Mouse (Mus musculus): ENCODE data around the gene Prdx2.

Prdx2 gene

DNA sequence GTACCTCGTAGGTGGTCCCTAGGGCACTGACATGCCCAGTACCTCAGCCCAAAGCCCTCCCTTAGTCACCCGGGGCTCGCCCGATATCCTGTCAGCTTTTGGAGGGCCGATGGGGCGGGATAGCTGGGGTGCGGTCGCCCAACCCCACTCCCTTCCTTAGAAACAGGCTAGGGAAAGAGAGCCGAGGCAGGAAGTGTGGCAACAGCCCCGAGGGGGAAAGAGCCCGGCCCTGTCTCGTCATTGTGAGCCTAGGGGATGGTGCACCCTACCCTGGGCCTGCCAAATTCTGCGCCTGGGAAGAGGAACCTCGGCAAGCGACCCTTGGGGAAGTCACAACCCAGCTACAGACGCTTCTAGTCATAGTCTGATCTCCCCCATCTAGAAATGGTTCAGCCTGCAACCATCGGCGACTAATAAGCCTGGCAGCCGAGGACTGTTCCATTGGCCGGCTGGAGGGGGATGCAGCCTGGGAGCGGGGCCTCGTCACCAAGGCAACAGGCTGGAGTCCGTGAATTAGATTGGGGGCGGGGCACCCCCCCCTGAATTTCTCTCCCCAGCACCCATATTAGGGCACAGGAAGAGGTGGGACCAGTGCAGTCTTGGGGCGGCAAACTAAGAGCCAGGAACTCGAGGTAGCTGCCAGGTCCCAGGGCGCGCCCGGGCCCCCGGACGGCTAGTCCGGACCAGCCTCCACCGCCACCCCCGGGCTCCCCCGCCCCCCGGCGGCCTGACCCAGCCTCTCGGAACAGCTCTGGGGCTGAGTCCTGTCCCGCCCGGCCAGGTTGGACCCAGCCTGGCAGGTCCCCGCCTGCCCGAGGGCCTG is 10.4 kb downstream of the Prdx2 start:
- peak; percentile 85 to 88 for DNase-seq

DNA sequence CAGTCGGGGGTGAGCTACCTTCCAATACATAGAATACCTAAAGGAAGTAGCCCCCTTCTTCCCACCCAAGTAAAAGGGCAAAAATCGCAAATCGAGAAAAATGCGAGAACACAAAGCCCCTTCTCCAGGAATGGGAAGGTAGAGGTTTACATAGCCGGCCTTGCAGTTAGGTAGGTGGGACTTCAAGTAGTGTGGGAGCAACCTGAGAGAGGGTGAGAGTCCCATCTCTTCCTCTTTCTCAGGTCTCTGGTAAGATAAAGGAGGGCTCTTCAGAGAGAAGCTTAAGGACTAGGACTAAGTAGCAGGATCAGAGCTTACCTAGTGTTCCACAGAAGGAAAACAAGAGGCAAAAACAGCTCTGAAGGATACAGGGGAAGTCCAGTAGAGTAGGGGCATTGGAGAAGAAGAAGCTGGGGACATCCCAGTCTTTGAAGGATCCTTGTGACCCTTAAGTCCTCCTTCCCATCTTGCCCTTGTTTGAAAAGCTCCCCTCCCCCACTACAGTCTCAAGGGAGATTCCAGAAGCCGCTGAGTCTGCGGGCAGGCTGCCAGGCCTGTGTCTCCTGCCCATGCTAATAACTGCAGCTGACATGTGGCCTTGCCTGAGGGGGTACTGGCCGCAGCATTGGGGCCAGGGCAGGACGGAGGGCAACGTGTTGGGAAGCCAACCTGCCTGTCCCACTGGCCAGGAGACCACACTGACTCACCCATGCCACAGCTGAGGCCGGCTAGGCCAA is 11.4 kb downstream of the Prdx2 start:
- DNase-seq: peak; percentile 50 to 53

GRCm38 (mm10) chr8:84981644-84982498 is 12.5 kb downstream of the Prdx2 start:
- DNase-seq: no peak

GRCm38 (mm10) chr8:84982499-84983011 is 13.2 kb downstream of the Prdx2 start:
- no peak for DNase-seq

- DNase-seq: no peak
Measured at GRCm38 (mm10) chr8:84984294-84985048, 15.1 kb downstream of the Prdx2 start.

DNA sequence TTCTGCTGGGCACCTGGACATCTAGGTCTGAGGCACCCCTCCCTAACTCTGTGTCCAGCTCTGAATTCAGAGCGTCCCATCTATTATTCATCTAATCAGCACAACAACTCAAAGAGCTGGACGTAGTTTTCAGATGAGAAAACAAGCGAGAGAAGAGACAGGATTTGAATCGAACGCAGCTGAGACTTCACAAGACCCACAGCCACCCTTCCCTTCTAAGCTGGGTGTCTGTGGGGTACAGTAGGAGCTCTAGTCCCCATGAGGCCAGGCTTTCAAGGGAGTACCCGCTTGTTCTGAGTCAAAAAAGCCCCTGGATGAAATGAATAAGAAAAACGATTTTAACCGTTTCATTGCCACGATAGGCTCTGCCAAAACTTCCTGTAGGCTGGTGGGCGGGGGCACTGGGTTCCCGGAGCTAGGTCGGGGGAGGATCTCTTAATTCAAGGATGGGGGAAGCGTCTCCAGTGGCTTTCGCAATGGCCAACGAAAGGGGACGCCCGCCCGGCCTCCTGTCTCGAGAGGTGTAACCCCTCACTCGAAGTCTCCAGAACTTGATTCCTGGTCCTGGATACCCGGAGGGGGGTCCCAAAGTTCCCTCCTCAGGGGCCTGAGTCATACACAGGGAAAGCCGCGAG is 15.8 kb downstream of the Prdx2 start:
- DNase-seq: no peak

DNA sequence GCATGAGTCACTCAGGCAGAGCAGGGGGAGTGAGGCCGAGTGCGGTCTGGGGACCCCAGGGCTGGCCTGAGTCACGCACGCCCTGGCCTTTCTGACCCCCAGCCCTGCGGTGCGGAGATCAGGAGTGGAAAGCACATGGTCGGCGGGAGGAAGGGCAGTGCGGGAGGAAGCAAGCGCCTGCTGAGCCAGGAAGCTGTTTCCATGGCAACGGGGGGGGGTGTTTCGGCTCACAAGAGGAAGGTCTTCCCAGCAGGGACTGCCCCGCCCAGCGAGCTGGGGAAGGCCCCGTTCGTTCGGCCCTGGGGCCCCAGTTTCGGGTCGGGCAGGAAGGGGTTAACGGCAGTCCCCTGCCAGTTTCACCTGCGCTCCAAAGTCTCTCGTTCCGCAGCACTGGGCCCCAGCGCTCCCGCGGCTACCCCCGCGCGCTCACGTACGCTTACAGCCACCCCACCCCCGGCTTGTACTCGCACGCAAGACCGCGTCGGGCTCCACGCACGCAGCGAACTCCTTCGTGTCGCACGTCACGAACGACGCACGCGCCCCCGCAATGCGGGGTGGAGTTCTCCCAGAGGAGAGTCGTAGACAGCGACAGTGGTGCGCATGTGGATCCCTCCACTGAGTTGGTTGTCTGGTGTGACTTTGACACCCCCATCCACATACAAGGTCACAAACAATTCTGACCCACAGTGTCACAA is 16.4 kb downstream of the Prdx2 start:
- peak; percentile 86 to 91 for DNase-seq

- DNase-seq: no peak
Measured at GRCm38 (mm10) chr8:84986379-84986945, 17.1 kb downstream of the Prdx2 start.

- no peak for DNase-seq
Measured at GRCm38 (mm10) chr8:84987388-84987787, 18.0 kb downstream of the Prdx2 start.

DNA sequence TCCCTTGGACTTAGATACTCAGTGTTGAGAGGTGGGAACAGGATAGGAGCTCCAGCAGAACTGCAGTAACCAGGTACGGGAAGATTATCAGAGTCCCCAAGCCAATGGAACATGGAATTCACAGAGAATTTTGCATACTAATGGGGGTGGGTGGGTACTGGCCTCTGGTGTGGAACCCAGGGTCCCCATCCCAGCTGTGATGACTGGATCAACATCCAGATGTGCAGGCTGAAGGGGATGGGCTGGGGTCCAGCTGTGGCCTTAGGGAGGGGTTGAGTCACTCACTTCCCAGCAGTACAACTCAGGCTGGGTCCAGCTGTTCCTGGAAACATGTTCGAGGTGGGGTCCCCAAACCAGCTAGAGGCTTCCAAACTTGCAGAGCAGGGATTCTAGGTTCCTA is 18.5 kb downstream of the Prdx2 start:
- DNase-seq: no peak

- DNase-seq: peak in 1 of 2 experiments; percentile 27
Measured at GRCm38 (mm10) chr8:84989311-84989731, 19.9 kb downstream of the Prdx2 start.

DNA sequence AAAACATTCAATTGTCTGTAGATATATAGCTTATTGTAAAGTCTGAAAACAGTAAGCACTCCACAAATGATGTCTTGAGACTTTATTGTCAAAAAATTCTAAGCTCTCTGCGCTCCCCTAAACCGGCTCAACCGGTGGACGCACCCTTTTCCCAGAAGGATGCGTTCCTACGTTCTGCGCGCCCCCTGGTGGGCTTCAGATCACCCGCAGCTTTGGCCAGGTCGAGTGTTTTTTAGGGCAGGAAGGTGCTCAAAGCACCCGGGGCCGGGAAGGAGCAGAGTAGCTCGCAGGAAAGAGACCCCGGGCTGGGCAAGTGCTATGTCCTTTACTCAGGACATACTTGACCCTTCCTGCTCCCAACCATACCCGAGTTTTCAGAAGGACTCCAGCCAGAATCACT is 20.4 kb downstream of the Prdx2 start:
- peak; percentile 90 to 92 for DNase-seq

- DNase-seq: peak; percentile 95 to 98
Measured at GRCm38 (mm10) chr8:84990349-84990748, 21.0 kb downstream of the Prdx2 start, which contains the start of gene Hook2. Gene Hook2, plus strand, starts transcription at chr8:84990603.

- no peak for DNase-seq
Measured at GRCm38 (mm10) chr8:84990836-84991235, 21.4 kb downstream of the Prdx2 start.

GRCm38 (mm10) chr8:84994375-84994774 is 25.0 kb downstream of the Prdx2 start:
- DNase-seq: no peak

DNA sequence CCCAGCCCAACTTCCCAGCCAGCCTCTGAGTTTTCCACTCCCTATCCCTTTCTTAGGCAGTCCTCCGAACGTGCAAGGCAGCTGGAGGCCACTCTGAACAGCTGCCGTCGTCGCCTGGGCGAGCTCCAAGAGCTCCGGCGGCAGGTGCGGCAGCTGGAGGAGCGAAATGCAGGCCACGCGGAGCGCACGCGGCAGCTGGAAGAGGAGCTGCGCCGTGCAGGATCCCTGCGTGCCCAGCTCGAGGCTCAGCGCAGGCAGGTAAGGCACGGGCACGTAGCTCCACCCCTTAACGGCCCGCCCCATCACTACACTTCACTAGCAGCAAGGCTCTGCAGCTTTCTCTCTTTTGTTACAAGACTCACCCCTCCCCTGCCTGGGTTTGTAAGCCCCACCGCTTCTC is 26.3 kb downstream of the Prdx2 start:
- DNase-seq: no peak

DNA sequence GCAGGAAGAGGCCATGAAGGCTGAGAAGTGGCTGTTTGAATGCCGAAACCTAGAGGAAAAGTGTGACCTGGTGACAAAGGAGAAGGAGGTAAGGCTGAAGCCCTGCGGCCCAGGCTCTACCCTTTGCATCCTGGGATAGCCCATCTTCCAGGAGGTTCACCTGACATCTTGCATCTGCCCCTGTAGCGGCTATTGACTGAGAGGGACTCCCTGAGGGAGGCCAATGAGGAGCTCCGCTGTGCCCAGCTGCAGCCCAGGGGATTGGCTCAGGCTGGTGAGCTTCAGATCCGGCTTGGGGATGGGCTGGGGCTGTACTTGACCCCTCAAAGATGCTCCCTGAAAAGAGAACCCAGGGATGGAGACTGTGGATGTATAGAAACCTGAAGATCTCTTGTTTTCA is 27.6 kb downstream of the Prdx2 start:
- no peak for DNase-seq

- peak; percentile 97 for DNase-seq
Measured at GRCm38 (mm10) chr8:84997649-84998295, 28.4 kb downstream of the Prdx2 start.

GRCm38 (mm10) chr8:85007686-85008085 is 38.3 kb downstream of the Prdx2 start:
- DNase-seq: no peak

- DNase-seq: no peak
Measured at GRCm38 (mm10) chr8:85011242-85011641, 41.9 kb downstream of the Prdx2 start.

Data from cerebellum, postnatal 36 days (tissue).